Mouse (Mus musculus): ENCODE data around the gene Olfr679.
"Not testable (repeated sequence)": the region's sequence is repeated elsewhere in the genome, so short reads cannot be mapped to it uniquely, and the experiment has no call there.

- not testable (repeated sequence) for TF ChIP-seq POLR2A (IDR thresholded peaks at IDR 0.05; ENCODE audit: low read depth, low read length); CTCF (IDR thresholded peaks at IDR 0.05; ENCODE audit: extremely low read depth, insufficient read depth, insufficient read length, insufficient replicate concordance)
These were observed 11.7 kb downstream of the Olfr679 start, which contains the start of gene Olfr680-ps1 for GRCm38 (mm10) chr7:105092717-105093116.

Data from spleen, adult 2 months (tissue).